Mouse (Mus musculus) cortical plate, adult 2 months (tissue): Measurements from ENCODE around the gene Rpl23a.

Experiments
- CTCF ChIP-seq: fragments of 200-500 bp; IDR thresholded peaks from 2 replicates; pipeline ENCODE4 v1.5.1; 2011; ENCODE audit warnings: mild to moderate bottlenecking, control low read depth, low read length; ENCODE audit not compliant: insufficient read depth; ENCODE audit errors: extremely low read depth
- POLR2A ChIP-seq: fragments of 200-500 bp; IDR thresholded peaks from 2 replicates; pipeline ENCODE4 v1.6.1; 2011; ENCODE audit warnings: mild to moderate bottlenecking, low read length, control low read depth; ENCODE audit not compliant: insufficient read depth; ENCODE audit errors: extremely low read depth

DNA sequence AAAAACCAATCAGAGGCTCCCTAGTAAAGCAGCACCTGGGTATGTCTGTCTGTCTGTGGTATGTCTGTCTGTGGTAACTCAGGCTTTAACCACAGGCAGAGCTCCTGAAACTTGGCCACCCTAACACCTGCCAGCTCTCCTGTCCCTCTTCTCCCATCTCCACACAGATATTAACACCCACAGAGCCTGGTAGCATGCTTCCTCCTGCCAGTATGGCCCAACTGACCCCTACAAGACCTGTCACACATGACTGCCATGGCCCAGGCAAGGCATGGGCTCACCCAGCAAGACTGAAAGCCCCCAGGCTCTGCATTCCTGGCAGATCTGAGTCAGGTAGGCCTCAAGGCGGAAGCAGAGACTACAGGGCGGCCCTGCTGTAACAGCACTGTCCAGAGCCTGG is 20.3 kb downstream of the Rpl23a start:
- no peak for TF ChIP-seq POLR2A
- TF ChIP-seq CTCF, result no peak
